ENCODE assay signal across 8 mouse cellular contexts in genomic region chr2:35349184-35349583, GRCm38 (mm10). TPM values are rescaled to one million over a fixed set of nuclear protein-coding genes. Genes with fewer than 3 reads are reported as not detected.
DNase-seq lines count a peak whose midpoint lies in the region; ATAC-seq lines count a peak whose summit lies in the region.
"Had no signal": no experiment of that assay in that cellular context is flagged by ENCODE, and none has a peak within 500 bp of the region (broad histone marks: within the 10 kb centered on the region; RNA-seq: fewer than 3 reads in every experiment).

No protein-coding gene starts in this region.

- H3K27ac ChIP-seq in kidney, embryonic 16.5 days (ENCODE audit: low read length): no peak overlapping the region
- H3K27ac ChIP-seq: neural tube, embryonic 12.5 days had no signal

- peak; percentile 51; the same call in 1 of the 2 replicates for ATAC-seq in kidney, embryonic 16.5 days (ENCODE audit: low FRiP score, low TSS enrichment)

- no peaks in the 10 kb centered on the region for H3K4me1 ChIP-seq in kidney, embryonic 16.5 days (ENCODE audit: insufficient read depth, low read length)
- H3K4me1 ChIP-seq: neural tube, embryonic 12.5 days had no signal

- H3K9ac ChIP-seq in kidney, embryonic 16.5 days (replicated peaks; ENCODE audit: low read length): no peak overlapping the region
- H3K9ac ChIP-seq: neural tube, embryonic 12.5 days had no signal

- H3K4me2 ChIP-seq in kidney, embryonic 16.5 days (replicated peaks; ENCODE audit: low read depth, low read length): no peak overlapping the region
- H3K4me2 ChIP-seq: neural tube, embryonic 12.5 days had no signal

- H3K4me3 ChIP-seq in kidney, embryonic 16.5 days (ENCODE audit: low read length): no peak overlapping the region
- H3K4me3 ChIP-seq: neural tube, embryonic 12.5 days had no signal

- H3K9me3 ChIP-seq in kidney, embryonic 16.5 days (ENCODE audit: low read length): no peaks in the 10 kb centered on the region
- H3K9me3 ChIP-seq: neural tube, embryonic 12.5 days had no signal

- 46% methylated on average over 5 of the region's 5 CpGs for whole genome bisulfite sequencing in kidney, embryonic 16.5 days

- no peak for DNase-seq in kidney, postnatal 10 days
- peak; percentile 74 for DNase-seq in NIH3T3 (ENCODE audit: low read depth)
- peak; percentile 27 for DNase-seq in forelimb bud, embryonic 11.5 days (ENCODE audit: low read depth, low spot score)
- DNase-seq in naive thymus-derived CD4-positive, alpha-beta T cell, adult 2 months (ENCODE audit: low read depth): peak; percentile 43
- no peak for DNase-seq in layer of hippocampus, adult 18-20 months (ENCODE audit: low spot score in 2 of 2)
- no peak for DNase-seq in spleen, adult 12 weeks (ENCODE audit: low spot score)

- H3K36me3 ChIP-seq in kidney, embryonic 16.5 days (ENCODE audit: insufficient read depth, low read length): no peaks in the 10 kb centered on the region
- H3K36me3 ChIP-seq: neural tube, embryonic 12.5 days had no signal

- no peaks in the 10 kb centered on the region for H3K27me3 ChIP-seq in kidney, embryonic 16.5 days (ENCODE audit: insufficient read depth, low read length)
- H3K27me3 ChIP-seq: neural tube, embryonic 12.5 days had no signal

RNA-seq across cellular contexts. Expression of gene Stom, which starts 12.4 kb away (rescaled TPM):
- polyA plus RNA-seq in kidney, embryonic 16.5 days (2015; fragmentation: Nextera tagmentation; extraction: Ambion mirVana): 36.9 and 40.4 TPM in 2 replicates
- total RNA-seq in layer of hippocampus, adult 18-20 months (2021): 10 to 100 TPM in 1 of 2 experiments, 1 to 10 TPM in 1; 8.3 to 10.2 TPM

RNA-seq across cellular contexts. Expression of gene 4930568D16Rik, which starts 18.3 kb away (rescaled TPM):
- polyA plus RNA-seq in kidney, embryonic 16.5 days (2015; fragmentation: Nextera tagmentation; extraction: Ambion mirVana): not detected in 2 replicates
- not detected for total RNA-seq in layer of hippocampus, adult 18-20 months (2021)
- polyA plus RNA-seq: neural tube, embryonic 12.5 days had no signal

RNA-seq across cellular contexts. Expression of gene 4930402F06Rik, which starts 47.8 kb away (rescaled TPM):
- not detected in 2 replicates for polyA plus RNA-seq in kidney, embryonic 16.5 days (2015; fragmentation: Nextera tagmentation; extraction: Ambion mirVana)
- total RNA-seq in layer of hippocampus, adult 18-20 months (2021): not detected
- polyA plus RNA-seq: neural tube, embryonic 12.5 days had no signal

Comparison
In these comparisons a context has a peak if more than half of its experiments do, and no peak if none do; other contexts are left out.
1. DNase-seq: peak in NIH3T3 (single experiment), forelimb bud, embryonic 11.5 days (single experiment) and naive thymus-derived CD4-positive, alpha-beta T cell, adult 2 months (single experiment); none in kidney, postnatal 10 days (single experiment), layer of hippocampus, adult 18-20 months (0 of 2) and spleen, adult 12 weeks (single experiment).